Mouse (Mus musculus): ENCODE data around the gene Eef1akmt3. TPM values are rescaled to one million over a fixed set of nuclear protein-coding genes. Genes with fewer than 3 reads are reported as not detected.

Eef1akmt3 gene
- total and polyA plus RNA-seq, 3 experiments = 0.06 TPM; not detected in 2

DNA sequence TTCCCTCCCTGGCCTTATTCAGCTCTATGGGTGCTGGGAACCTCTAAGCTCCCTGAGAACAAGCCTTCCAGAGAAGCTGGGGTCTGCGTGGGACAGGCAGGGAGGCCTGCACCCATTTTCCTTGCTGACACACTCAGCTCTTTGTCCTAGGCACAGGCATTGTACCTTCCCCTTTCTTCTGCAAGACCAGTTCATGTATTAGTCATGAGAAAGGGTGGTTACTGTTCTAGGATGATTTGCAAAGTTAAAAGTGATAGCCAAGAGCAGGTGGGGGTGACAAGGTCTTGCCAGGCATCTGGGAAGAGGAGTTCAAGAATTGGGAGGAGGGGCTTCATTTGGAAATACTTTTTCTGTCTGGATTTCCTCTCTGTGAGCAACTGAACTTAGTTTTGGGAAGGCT lies 39.3 kb downstream of the Eef1akmt3 start:
- no peak for DNase-seq
- TF ChIP-seq CTCF (IDR thresholded peaks at IDR 0.05) (no peak), POLR2A (IDR thresholded peaks at IDR 0.05; ENCODE audit: insufficient read depth, low read depth, low read length) (no peak), EP300 (IDR thresholded peaks at IDR 0.05; ENCODE audit: insufficient read depth, low read depth, low read length) (no peak)
- no peaks in the 10 kb centered on the region for H3K4me1 ChIP-seq (ENCODE audit: control insufficient read depth, insufficient read depth, low read length)
- no peak overlapping the region for H3K9ac ChIP-seq (ENCODE audit: low read depth, low read length)
- 75% methylated on average over 1 of the region's 1 CpGs for whole genome bisulfite sequencing
- no peak overlapping the region for H3K27ac ChIP-seq
- H3K36me3 ChIP-seq (ENCODE audit: control insufficient read depth, insufficient read depth, low read length) = no peaks in the 10 kb centered on the region
- H3K79me2 ChIP-seq (replicated peaks; ENCODE audit: control insufficient read depth, insufficient read depth, low read length) = no peaks in the 10 kb centered on the region
- intact Hi-C loops (cut with DNase I) = no loop called here
- H3K27me3 ChIP-seq (ENCODE audit: control insufficient read depth, insufficient read depth, low read length) = no peaks in the 10 kb centered on the region
- no peak overlapping the region for H3K4me3 ChIP-seq

DNA sequence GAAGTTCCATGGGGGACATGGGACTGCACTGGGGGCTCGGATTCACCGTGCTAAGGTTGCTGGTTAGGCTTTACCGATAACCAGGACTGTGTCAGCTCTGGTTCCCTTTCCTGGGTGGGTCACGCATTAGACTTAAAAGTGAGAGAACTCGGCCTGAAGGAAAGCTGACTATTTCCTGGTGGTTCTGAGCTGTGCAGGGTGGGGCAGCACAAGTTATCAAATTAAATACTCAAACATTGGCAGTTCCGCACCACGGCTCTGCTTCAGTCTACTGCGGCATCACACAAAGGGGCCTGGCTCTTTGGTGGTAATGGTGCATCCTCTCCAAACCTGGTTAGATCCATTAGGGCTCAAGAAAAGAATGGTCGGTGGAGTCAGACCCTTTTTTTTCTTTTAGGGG lies 40.0 kb downstream of the Eef1akmt3 start:
- intact Hi-C loops (cut with DNase I) = no loop called here
- Histone ChIP-seq H3K9ac (ENCODE audit: low read depth, low read length) (no peak overlapping the region), H3K27me3 (ENCODE audit: control insufficient read depth, insufficient read depth, low read length) (no peaks in the 10 kb centered on the region), H3K27ac (no peak overlapping the region), H3K4me1 (ENCODE audit: control insufficient read depth, insufficient read depth, low read length) (no peaks in the 10 kb centered on the region), H3K4me3 (no peak overlapping the region), H3K36me3 (ENCODE audit: control insufficient read depth, insufficient read depth, low read length) (no peaks in the 10 kb centered on the region), H3K79me2 (replicated peaks; ENCODE audit: control insufficient read depth, insufficient read depth, low read length) (no peaks in the 10 kb centered on the region)
- 62% methylated on average over 9 of the region's 9 CpGs for WGBS
- DNase-seq = no peak
- TF ChIP-seq POLR2A (IDR thresholded peaks at IDR 0.05; ENCODE audit: insufficient read depth, low read depth, low read length) (no peak), CTCF (IDR thresholded peaks at IDR 0.05) (no peak), EP300 (IDR thresholded peaks at IDR 0.05; ENCODE audit: insufficient read depth, low read depth, low read length) (no peak)

DNA sequence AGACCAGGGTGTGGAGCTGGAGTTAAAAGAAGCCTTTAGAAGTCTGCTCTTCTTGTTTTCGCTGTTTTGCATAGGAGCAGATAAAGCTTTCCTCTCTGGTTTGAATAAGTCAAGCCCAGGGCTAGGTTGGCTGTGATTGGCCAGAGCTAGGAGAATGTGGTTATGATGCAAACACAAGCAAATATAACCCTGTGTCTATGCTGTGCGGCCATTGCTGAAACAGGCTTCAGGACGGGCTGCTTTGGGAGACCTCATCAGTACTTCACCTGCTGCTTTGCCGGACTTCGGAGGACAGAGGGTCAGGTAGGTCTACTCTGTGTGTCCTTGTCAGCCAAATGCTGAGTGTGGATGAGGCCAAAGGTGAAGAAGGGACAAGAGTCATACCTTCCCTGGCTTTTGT lies 40.8 kb downstream of the Eef1akmt3 start, which contains the start of gene Avil:
Gene Avil (plus strand): TSS at position 181 of the 400 bp plus-strand sequence.
- H3K36me3 ChIP-seq (ENCODE audit: control insufficient read depth, insufficient read depth, low read length) = no peaks in the 10 kb centered on the region
- H3K9ac ChIP-seq (ENCODE audit: low read depth, low read length) = no peak within 1 kb of the TSS
- H3K4me1 ChIP-seq (ENCODE audit: control insufficient read depth, insufficient read depth, low read length) = no peaks in the 10 kb centered on the region
- TF ChIP-seq EP300 (IDR thresholded peaks at IDR 0.05; ENCODE audit: insufficient read depth, low read depth, low read length) = no peak
- intact Hi-C loops (cut with DNase I) = no loop called here
- no peak for DNase-seq
- no peak within 1 kb of the TSS for H3K27ac ChIP-seq
- H3K4me3 ChIP-seq = no peak within 1 kb of the TSS
- H3K27me3 ChIP-seq (ENCODE audit: control insufficient read depth, insufficient read depth, low read length) = no peaks in the 10 kb centered on the region
- H3K79me2 ChIP-seq (replicated peaks; ENCODE audit: control insufficient read depth, insufficient read depth, low read length) = no peaks in the 10 kb centered on the region
- 79% methylated on average over 5 of the region's 5 CpGs for WGBS

DNA sequence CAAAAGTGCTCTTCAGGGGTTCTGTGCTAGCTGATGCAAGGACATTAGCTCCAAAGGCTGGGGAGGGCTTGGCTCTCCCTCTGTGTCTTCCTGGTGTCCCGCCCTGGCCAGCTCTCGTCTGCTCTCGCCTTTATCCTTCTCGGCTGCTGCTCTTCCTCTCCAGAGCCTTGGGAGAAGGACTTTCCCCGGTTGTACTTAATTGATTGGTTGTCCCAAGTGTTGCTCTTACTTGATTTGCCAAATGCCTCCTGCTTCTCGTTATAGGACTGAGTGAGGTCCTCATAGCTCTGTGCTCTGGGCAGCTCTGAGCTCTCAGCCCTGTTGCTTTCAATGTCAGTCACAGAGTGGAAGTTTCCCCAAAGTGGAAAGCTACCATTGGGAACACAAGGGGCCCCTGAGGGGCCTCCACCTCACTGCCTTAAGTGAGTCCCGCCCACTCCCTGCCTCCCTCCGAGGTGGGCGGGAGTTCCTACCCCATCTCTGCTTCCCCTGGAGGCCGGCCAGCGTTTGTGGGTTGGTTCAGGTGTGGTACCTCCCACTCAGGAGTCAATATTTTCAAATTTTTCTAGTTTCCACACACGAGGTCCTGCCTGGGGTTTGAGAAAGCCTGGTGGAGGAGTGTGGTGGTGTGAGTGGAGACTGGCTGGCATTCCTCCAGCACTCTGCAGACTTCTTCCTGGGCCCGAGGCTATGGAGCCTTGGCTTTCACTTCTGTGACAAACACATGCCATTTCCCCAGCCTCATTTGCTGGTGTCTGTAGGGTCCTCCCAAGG lies 43.8 kb downstream of the Eef1akmt3 start:
- intact Hi-C loops (cut with DNase I) = no loop called here
- TF ChIP-seq POLR2A (IDR thresholded peaks at IDR 0.05; ENCODE audit: insufficient read depth, low read depth, low read length) (no peak), EP300 (IDR thresholded peaks at IDR 0.05; ENCODE audit: insufficient read depth, low read depth, low read length) (no peak), CTCF (IDR thresholded peaks at IDR 0.05) (0 out of 2 replicates have a peak, but pooled peaks have one; percentile 2)
- H3K36me3 ChIP-seq (ENCODE audit: control insufficient read depth, insufficient read depth, low read length) = 0 out of 2 replicates have a peak, but pooled peaks cover 3% of the 10 kb centered on the region
- H3K27me3 ChIP-seq (ENCODE audit: control insufficient read depth, insufficient read depth, low read length) = no peaks in the 10 kb centered on the region
- peaks cover 2% of the 10 kb centered on the region; the same call in 1 of the 2 replicates for H3K4me1 ChIP-seq (ENCODE audit: control insufficient read depth, insufficient read depth, low read length)
- no peak overlapping the region for H3K9ac ChIP-seq (ENCODE audit: low read depth, low read length)
- no peak overlapping the region for H3K27ac ChIP-seq
- no peaks in the 10 kb centered on the region; the same call in 1 of the 2 replicates for H3K79me2 ChIP-seq (replicated peaks; ENCODE audit: control insufficient read depth, insufficient read depth, low read length)
- 44% methylated on average over 13 of the region's 13 CpGs for WGBS
- DNase-seq = no peak
- H3K4me3 ChIP-seq = no peak overlapping the region

GRCm38 (mm10) chr10:126993621-126994020 lies 47.7 kb downstream of the Eef1akmt3 start:
- no peak for TF ChIP-seq EP300 (IDR thresholded peaks at IDR 0.05; ENCODE audit: insufficient read depth, low read depth, low read length)
- no peak for TF ChIP-seq POLR2A (IDR thresholded peaks at IDR 0.05; ENCODE audit: insufficient read depth, low read depth, low read length)
- no peak for TF ChIP-seq CTCF (IDR thresholded peaks at IDR 0.05)
- H3K27ac ChIP-seq = no peak overlapping the region
- H3K36me3 ChIP-seq (ENCODE audit: control insufficient read depth, insufficient read depth, low read length) = peaks cover 16% of the 10 kb centered on the region
- peaks cover 11% of the 10 kb centered on the region for H3K79me2 ChIP-seq (replicated peaks; ENCODE audit: control insufficient read depth, insufficient read depth, low read length)
- H3K4me1 ChIP-seq (ENCODE audit: control insufficient read depth, insufficient read depth, low read length) = peaks cover 26% of the 10 kb centered on the region
- no peak overlapping the region for H3K9ac ChIP-seq (ENCODE audit: low read depth, low read length)
- H3K4me3 ChIP-seq = no peak overlapping the region
- no peaks in the 10 kb centered on the region for H3K27me3 ChIP-seq (ENCODE audit: control insufficient read depth, insufficient read depth, low read length)
- DNase-seq = no peak
- intact Hi-C loops (cut with DNase I) = no loop called here
- 49% methylated on average over 3 of the region's 3 CpGs for WGBS

DNA sequence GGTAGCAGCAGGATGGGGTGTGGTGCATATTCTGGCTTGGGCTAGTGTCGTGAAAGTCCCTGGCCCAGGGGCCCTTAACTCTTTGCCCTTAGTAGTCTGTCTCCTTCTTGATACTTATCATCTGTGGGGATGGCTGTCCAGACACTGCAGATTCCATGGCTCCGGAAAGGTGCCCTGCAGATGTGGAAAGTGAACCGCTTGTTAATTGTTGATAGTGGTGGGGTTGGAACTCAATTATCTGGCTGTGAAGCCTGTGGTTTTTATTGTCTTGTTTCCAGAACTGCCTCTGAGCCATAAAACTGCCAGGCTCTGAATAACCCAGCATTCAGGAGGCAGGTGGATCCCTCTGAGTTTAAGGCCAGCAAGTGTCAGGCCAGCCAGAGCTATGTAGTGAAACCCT lies 49.6 kb downstream of the Eef1akmt3 start:
- Histone ChIP-seq H3K9ac (ENCODE audit: low read depth, low read length) (no peak overlapping the region), H3K27ac (no peak overlapping the region), H3K4me3 (no peak overlapping the region), H3K36me3 (ENCODE audit: control insufficient read depth, insufficient read depth, low read length) (peaks cover 19% of the 10 kb centered on the region), H3K27me3 (ENCODE audit: control insufficient read depth, insufficient read depth, low read length) (no peaks in the 10 kb centered on the region), H3K79me2 (replicated peaks; ENCODE audit: control insufficient read depth, insufficient read depth, low read length) (peaks cover 14% of the 10 kb centered on the region), H3K4me1 (ENCODE audit: control insufficient read depth, insufficient read depth, low read length) (peaks cover 40% of the 10 kb centered on the region)
- intact Hi-C loops (cut with DNase I) = loop anchor here (2.0 kb wide), 1 partner anchor 39 kb away; the partner anchor contains the start of gene Tsfm
- DNase-seq = no peak
- TF ChIP-seq CTCF (IDR thresholded peaks at IDR 0.05) = no peak
- TF ChIP-seq EP300 (IDR thresholded peaks at IDR 0.05; ENCODE audit: insufficient read depth, low read depth, low read length) = no peak
- TF ChIP-seq POLR2A (IDR thresholded peaks at IDR 0.05; ENCODE audit: insufficient read depth, low read depth, low read length) = no peak
- 23% methylated on average over 3 of the region's 3 CpGs for WGBS
